Mouse (Mus musculus) liver, embryonic 14.5 days (tissue): ENCODE measurements at regions not wholly inside any gene's neighbourhood (a gene's known extent, or its start where the extent isn't known, plus 50 kb on each side); places are given as distances from the start of the nearest gene placed in this dataset.

Experiments used
- CTCF ChIP-seq: IDR thresholded peaks from 2 replicates; pipeline ENCODE4 v1.5.1; 2016; ENCODE audit warnings: antibody characterized with exemption, low read depth, control low read depth
- EP300 ChIP-seq: IDR thresholded peaks from 2 replicates; pipeline ENCODE4 v1.6.1; 2016; ENCODE audit warnings: antibody characterized with exemption, low read depth

GRCm38 (mm10) chr5:118349057-118349456 lies 104.0 kb downstream of the 2410131K14Rik start:
- no peak for TF ChIP-seq CTCF
- TF ChIP-seq EP300 = no peak
